ENCODE assay signal across 14 mouse cellular contexts in the genomic region with DNA sequence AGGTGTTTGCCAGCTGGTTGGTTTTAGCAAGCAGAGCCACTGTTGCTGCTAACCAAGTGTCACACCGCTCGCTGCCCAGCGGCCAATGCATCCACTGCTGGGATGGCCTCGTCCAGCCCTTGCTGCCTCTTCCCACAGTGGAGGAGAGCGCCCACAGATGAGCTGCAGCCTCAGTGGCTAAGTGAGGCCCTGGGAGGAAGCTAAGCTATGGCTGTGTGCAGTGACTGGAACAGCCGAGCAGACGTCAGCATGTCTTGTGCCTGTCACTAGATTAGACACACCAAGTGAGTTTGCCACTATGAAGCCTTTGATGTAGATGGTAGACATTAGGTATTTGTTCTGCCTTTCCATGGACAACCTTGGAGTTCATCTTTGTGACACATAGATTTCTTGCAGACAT.
DNase-seq lines count a peak whose midpoint lies in the region; ATAC-seq and TF ChIP-seq lines count a peak whose summit lies in the region.
"Had no signal": no experiment of that assay in that cellular context is flagged by ENCODE, and none has a peak within 500 bp of the region (broad histone marks: within the 10 kb centered on the region; RNA-seq: fewer than 3 reads in every experiment).

No protein-coding gene starts in this region.

- no peaks in the 10 kb centered on the region for H3K36me3 ChIP-seq in forebrain, embryonic 15.5 days
- no peaks in the 10 kb centered on the region for H3K36me3 ChIP-seq in forebrain, embryonic 10.5 days (replicated peaks)
- H3K36me3 ChIP-seq in kidney, postnatal 0 days (ENCODE audit: insufficient read depth, low read length), result no peaks in the 10 kb centered on the region
- H3K36me3 ChIP-seq in midbrain, embryonic 10.5 days, result no peaks in the 10 kb centered on the region
- H3K36me3 ChIP-seq: embryonic facial prominence, embryonic 12.5 days had no signal

- no peak overlapping the region for H3K4me2 ChIP-seq in forebrain, embryonic 15.5 days (replicated peaks)
- no peak overlapping the region for H3K4me2 ChIP-seq in kidney, postnatal 0 days (ENCODE audit: low read length)
- H3K4me2 ChIP-seq: embryonic facial prominence, embryonic 12.5 days; heart, embryonic 11.5 days had no signal

- no peak for DNase-seq in forebrain, embryonic 10.5 days (ENCODE audit: extremely low spot score, low spot score)
- DNase-seq in kidney, postnatal 0 days (ENCODE audit: low spot score), result no peak
- DNase-seq in kidney, postnatal 14 days, result no peak
- DNase-seq in midbrain, embryonic 10.5 days (ENCODE audit: low spot score), result no peak
- peak; percentile 14 for DNase-seq in retina, embryonic 14.5 days (ENCODE audit: low spot score)
- DNase-seq in adrenal gland, adult 8-10 months, result no peak
- DNase-seq in cerebellum, postnatal 4 days (ENCODE audit: low spot score in 2 of 2), result no peak
- DNase-seq: cerebellum, adult 11-12 months; gastrocnemius, postnatal 14 days; kidney, adult 8-10 months; spleen, adult 18-20 months had no signal

- no peak overlapping the region for H3K4me3 ChIP-seq in forebrain, embryonic 15.5 days
- H3K4me3 ChIP-seq in forebrain, embryonic 10.5 days, result no peak overlapping the region
- H3K4me3 ChIP-seq in kidney, postnatal 0 days (replicated peaks; ENCODE audit: low read depth, low read length), result no peak overlapping the region
- no peak overlapping the region for H3K4me3 ChIP-seq in midbrain, embryonic 10.5 days
- H3K4me3 ChIP-seq: embryonic facial prominence, embryonic 12.5 days had no signal

- no peak overlapping the region for H3K9ac ChIP-seq in forebrain, embryonic 15.5 days (replicated peaks)
- H3K9ac ChIP-seq in kidney, postnatal 0 days (ENCODE audit: low read depth, low read length), result no peak overlapping the region
- H3K9ac ChIP-seq: embryonic facial prominence, embryonic 12.5 days had no signal

- H3K9me3 ChIP-seq in forebrain, embryonic 15.5 days, result no peaks in the 10 kb centered on the region
- H3K9me3 ChIP-seq in forebrain, embryonic 10.5 days, result no peaks in the 10 kb centered on the region
- H3K9me3 ChIP-seq in kidney, postnatal 0 days (replicated peaks; ENCODE audit: low read length), result no peaks in the 10 kb centered on the region
- no peaks in the 10 kb centered on the region for H3K9me3 ChIP-seq in midbrain, embryonic 10.5 days (replicated peaks)
- H3K9me3 ChIP-seq: embryonic facial prominence, embryonic 12.5 days had no signal

- peaks cover 30% of the 10 kb centered on the region for H3K4me1 ChIP-seq in forebrain, embryonic 15.5 days
- H3K4me1 ChIP-seq in forebrain, embryonic 10.5 days, result peaks cover 29% of the 10 kb centered on the region
- H3K4me1 ChIP-seq in kidney, postnatal 0 days (replicated peaks; ENCODE audit: insufficient read depth, low read length), result no peaks in the 10 kb centered on the region
- peaks cover 25% of the 10 kb centered on the region for H3K4me1 ChIP-seq in midbrain, embryonic 10.5 days

- H3K27me3 ChIP-seq in forebrain, embryonic 15.5 days, result no peaks in the 10 kb centered on the region
- H3K27me3 ChIP-seq in forebrain, embryonic 10.5 days (ENCODE audit: poor library complexity, severe bottlenecking), result no peaks in the 10 kb centered on the region
- no peaks in the 10 kb centered on the region for H3K27me3 ChIP-seq in kidney, postnatal 0 days (ENCODE audit: insufficient read depth, low read length)
- H3K27me3 ChIP-seq in midbrain, embryonic 10.5 days (ENCODE audit: low read depth, poor library complexity, severe bottlenecking), result no peaks in the 10 kb centered on the region
- H3K27me3 ChIP-seq: embryonic facial prominence, embryonic 12.5 days had no signal

- no peak for TF ChIP-seq CTCF in kidney, postnatal 0 days (IDR thresholded peaks at IDR 0.05; ENCODE audit: low read depth)

- WGBS in forebrain, embryonic 15.5 days, result 70% methylated on average over 7 of the region's 7 CpGs
- 69% methylated on average over 7 of the region's 7 CpGs for WGBS in forebrain, embryonic 10.5 days
- 45% methylated on average over 7 of the region's 7 CpGs for WGBS in kidney, postnatal 0 days
- WGBS in midbrain, embryonic 10.5 days, result 57% methylated on average over 7 of the region's 7 CpGs

- ATAC-seq in forebrain, embryonic 15.5 days (replicated peaks), result 0 out of 2 replicates have a peak, but pooled peaks have one; percentile 12
- ATAC-seq in kidney, postnatal 0 days (replicated peaks; ENCODE audit: low FRiP score, low read depth), result peak; percentile 38; the same call in 1 of the 2 replicates

- H3K27ac ChIP-seq in forebrain, embryonic 15.5 days (replicated peaks), result no peak overlapping the region
- no peak overlapping the region; the same call in 1 of the 2 replicates for H3K27ac ChIP-seq in forebrain, embryonic 10.5 days
- H3K27ac ChIP-seq in kidney, postnatal 0 days, result no peak overlapping the region
- H3K27ac ChIP-seq in midbrain, embryonic 10.5 days (replicated peaks), result peak overlapping the region; percentile 23; the same call in 1 of the 2 replicates
- H3K27ac ChIP-seq: embryonic facial prominence, embryonic 12.5 days had no signal
